Mouse (Mus musculus): ENCODE measurements around the gene Rnf144a. TPM values are rescaled to one million over a fixed set of nuclear protein-coding genes. Genes with fewer than 3 reads are reported as not detected.

The Rnf144a gene
- polyA plus RNA-seq, 2 experiments, result 0.60 to 0.74 TPM

- TF ChIP-seq EP300 (IDR thresholded peaks at IDR 0.05; ENCODE audit: low read depth) (no peak), CTCF (IDR thresholded peaks at IDR 0.05; ENCODE audit: low read depth) (no peak)
- ATAC-seq (ENCODE audit: insufficient read depth) (no peak), DNase-seq (ENCODE audit: low read depth in 3 of 3, low spot score in 3 of 3) (no peak)
- no peaks in the 10 kb centered on the region for H3K9me3 ChIP-seq (ENCODE audit: control insufficient read depth, low read length)
- no peak overlapping the region for H3K4me2 ChIP-seq (ENCODE audit: low read depth)
- 30% methylated on average over 4 of the region's 4 CpGs for WGBS (ENCODE audit: insufficient replicate concordance)
- peaks cover 15% of the 10 kb centered on the region for H3K27me3 ChIP-seq (ENCODE audit: control insufficient read depth, insufficient read depth, low read length)
- no peaks in the 10 kb centered on the region for H3K36me3 ChIP-seq (replicated peaks; ENCODE audit: control insufficient read depth, insufficient read depth, low read depth)
- no peak overlapping the region for H3K9ac ChIP-seq (replicated peaks)
- H3K4me1 ChIP-seq (replicated peaks; ENCODE audit: control insufficient read depth in 2 of 2, insufficient read depth in 2 of 2, low read length in 1 of 2), result no peaks in the 10 kb centered on the region
- no peak overlapping the region for H3K27ac ChIP-seq
- no peak overlapping the region for H3K4me3 ChIP-seq (ENCODE audit: insufficient read depth in 1 of 2, low read depth in 2 of 2, low read length in 2 of 2)
Observed at GRCm38 (mm10) chr12:26418322-26418721, 3.3 kb upstream of the Rnf144a start.

- Histone ChIP-seq H3K27me3 (ENCODE audit: control insufficient read depth, insufficient read depth, low read length) (peaks cover 15% of the 10 kb centered on the region), H3K9me3 (ENCODE audit: control insufficient read depth, low read length) (no peaks in the 10 kb centered on the region), H3K36me3 (replicated peaks; ENCODE audit: control insufficient read depth, insufficient read depth, low read depth) (no peaks in the 10 kb centered on the region), H3K4me3 (ENCODE audit: insufficient read depth in 1 of 2, low read depth in 2 of 2, low read length in 2 of 2) (no peak overlapping the region), H3K9ac (replicated peaks) (no peak overlapping the region), H3K4me2 (ENCODE audit: low read depth) (no peak overlapping the region), H3K4me1 (replicated peaks; ENCODE audit: control insufficient read depth in 2 of 2, insufficient read depth in 2 of 2, low read length in 1 of 2) (no peaks in the 10 kb centered on the region), H3K27ac (no peak overlapping the region)
- ATAC-seq (ENCODE audit: insufficient read depth) (no peak), DNase-seq (ENCODE audit: low read depth in 3 of 3, low spot score in 3 of 3) (no peak)
- no peak for TF ChIP-seq EP300 (IDR thresholded peaks at IDR 0.05; ENCODE audit: low read depth)
- TF ChIP-seq CTCF (IDR thresholded peaks at IDR 0.05; ENCODE audit: low read depth), result no peak
- 59% methylated on average over 7 of the region's 7 CpGs for WGBS (ENCODE audit: insufficient replicate concordance)
Observed at GRCm38 (mm10) chr12:26416636-26417295, 1.7 kb upstream of the Rnf144a start.

GRCm38 (mm10) chr12:26414451-26415103 lies 477 bp downstream of the Rnf144a start:
- H3K27ac ChIP-seq, result no peak overlapping the region
- TF ChIP-seq EP300 (IDR thresholded peaks at IDR 0.05; ENCODE audit: low read depth), result no peak
- TF ChIP-seq CTCF (IDR thresholded peaks at IDR 0.05; ENCODE audit: low read depth), result no peak
- no peak for DNase-seq (ENCODE audit: low read depth in 3 of 3, low spot score in 3 of 3)
- H3K9me3 ChIP-seq (ENCODE audit: control insufficient read depth, low read length), result no peaks in the 10 kb centered on the region
- H3K27me3 ChIP-seq (ENCODE audit: control insufficient read depth, insufficient read depth, low read length), result peaks cover 15% of the 10 kb centered on the region
- no peaks in the 10 kb centered on the region for H3K36me3 ChIP-seq (replicated peaks; ENCODE audit: control insufficient read depth, insufficient read depth, low read depth)
- H3K9ac ChIP-seq (replicated peaks), result peak overlapping the region; percentile 41
- H3K4me2 ChIP-seq (ENCODE audit: low read depth), result peak overlapping the region; percentile 57
- whole genome bisulfite sequencing (ENCODE audit: insufficient replicate concordance), result under 1% methylated on average over 63 of the region's 64 CpGs
- ATAC-seq (ENCODE audit: insufficient read depth), result peak; percentile 26; the same call in 1 of the 2 replicates
- no peaks in the 10 kb centered on the region for H3K4me1 ChIP-seq (replicated peaks; ENCODE audit: control insufficient read depth in 2 of 2, insufficient read depth in 2 of 2, low read length in 1 of 2)
- H3K4me3 ChIP-seq (ENCODE audit: insufficient read depth in 1 of 2, low read depth in 2 of 2, low read length in 2 of 2), result peak overlapping the region; percentile 55 to 63

GRCm38 (mm10) chr12:26413961-26414411 lies 1.1 kb downstream of the Rnf144a start:
- no peaks in the 10 kb centered on the region for H3K36me3 ChIP-seq (replicated peaks; ENCODE audit: control insufficient read depth, insufficient read depth, low read depth)
- peak overlapping the region; percentile 57 for H3K4me2 ChIP-seq (ENCODE audit: low read depth)
- peaks cover 15% of the 10 kb centered on the region for H3K27me3 ChIP-seq (ENCODE audit: control insufficient read depth, insufficient read depth, low read length)
- no peaks in the 10 kb centered on the region for H3K9me3 ChIP-seq (ENCODE audit: control insufficient read depth, low read length)
- no peak for TF ChIP-seq CTCF (IDR thresholded peaks at IDR 0.05; ENCODE audit: low read depth)
- TF ChIP-seq EP300 (IDR thresholded peaks at IDR 0.05; ENCODE audit: low read depth), result no peak
- no peak for DNase-seq (ENCODE audit: low read depth in 3 of 3, low spot score in 3 of 3)
- WGBS (ENCODE audit: insufficient replicate concordance), result 35% methylated on average over 8 of the region's 8 CpGs
- H3K27ac ChIP-seq, result no peak overlapping the region
- ATAC-seq (ENCODE audit: insufficient read depth), result no peak
- H3K9ac ChIP-seq (replicated peaks), result no peak overlapping the region
- peak overlapping the region; percentile 24 to 63; a peak in 3 of 4 replicates for H3K4me3 ChIP-seq (ENCODE audit: insufficient read depth in 1 of 2, low read depth in 2 of 2, low read length in 2 of 2)
- no peaks in the 10 kb centered on the region for H3K4me1 ChIP-seq (replicated peaks; ENCODE audit: control insufficient read depth in 2 of 2, insufficient read depth in 2 of 2, low read length in 1 of 2)

- TF ChIP-seq CTCF (IDR thresholded peaks at IDR 0.05; ENCODE audit: low read depth), result no peak
- no peak for TF ChIP-seq EP300 (IDR thresholded peaks at IDR 0.05; ENCODE audit: low read depth)
- DNase-seq (ENCODE audit: low read depth in 3 of 3, low spot score in 3 of 3) (no peak), ATAC-seq (ENCODE audit: insufficient read depth) (no peak)
- H3K4me2 ChIP-seq (ENCODE audit: low read depth), result no peak overlapping the region
- H3K4me3 ChIP-seq (ENCODE audit: insufficient read depth in 1 of 2, low read depth in 2 of 2, low read length in 2 of 2), result no peak overlapping the region
- no peaks in the 10 kb centered on the region for H3K4me1 ChIP-seq (replicated peaks; ENCODE audit: control insufficient read depth in 2 of 2, insufficient read depth in 2 of 2, low read length in 1 of 2)
- H3K9ac ChIP-seq (replicated peaks), result no peak overlapping the region
- no peaks in the 10 kb centered on the region for H3K9me3 ChIP-seq (ENCODE audit: control insufficient read depth, low read length)
- H3K27ac ChIP-seq, result no peak overlapping the region
- H3K27me3 ChIP-seq (ENCODE audit: control insufficient read depth, insufficient read depth, low read length), result peaks cover 15% of the 10 kb centered on the region
- H3K36me3 ChIP-seq (replicated peaks; ENCODE audit: control insufficient read depth, insufficient read depth, low read depth), result no peaks in the 10 kb centered on the region
- WGBS (ENCODE audit: insufficient replicate concordance), result 69% methylated on average over 6 of the region's 6 CpGs
Observed at GRCm38 (mm10) chr12:26412802-26413201, 2.3 kb downstream of the Rnf144a start.
